Mouse (Mus musculus): ENCODE data around the gene Mvb12b. TPM values are rescaled to one million over a fixed set of nuclear protein-coding genes. Genes with fewer than 3 reads are reported as not detected.

Gene Mvb12b
- polyA plus RNA-seq, 1 experiment from 2014 or later, result 78.1 TPM

DNA sequence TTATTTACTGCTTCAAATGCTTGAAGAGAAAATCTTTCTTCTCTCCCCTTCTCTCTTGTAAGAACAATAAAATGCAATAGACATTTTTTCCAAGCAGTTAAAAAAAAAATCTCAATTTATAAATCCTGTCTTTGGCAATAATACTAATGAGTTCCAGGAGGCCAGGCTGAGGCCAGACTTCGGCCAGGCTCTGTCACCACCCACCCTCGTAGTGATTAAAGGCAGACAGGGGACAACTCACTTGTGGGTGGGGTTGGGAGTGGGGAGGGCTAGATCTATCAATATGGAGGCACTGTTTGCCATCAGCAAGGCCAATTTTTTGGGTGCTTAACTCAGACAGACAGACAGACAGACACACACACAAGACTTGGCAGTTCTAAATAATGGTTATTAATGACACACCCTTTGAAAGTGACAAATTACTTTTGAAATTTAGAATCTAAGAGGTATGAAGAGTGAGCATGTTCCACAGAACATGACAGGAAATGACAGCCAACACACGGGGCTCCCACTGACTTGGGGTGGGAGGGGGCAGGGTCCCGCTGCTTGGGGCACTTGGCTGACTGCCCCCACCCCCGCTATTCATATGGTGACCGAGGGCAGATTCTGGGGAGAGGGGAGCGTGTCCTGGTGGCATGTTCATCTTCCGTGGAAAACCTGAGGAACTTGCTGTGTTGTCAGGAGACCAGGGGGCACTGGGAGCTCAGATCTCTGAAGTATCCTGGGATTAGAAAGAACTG, 74.1 kb downstream of the Mvb12b start:
- Histone ChIP-seq H3K36me3 (ENCODE audit: control insufficient read depth, insufficient read depth) (peaks cover 2% of the 10 kb centered on the region; the same call in 1 of the 2 replicates), H3K9me3 (ENCODE audit: control insufficient read depth, low read length) (no peaks in the 10 kb centered on the region), H3K4me3 (replicated peaks; ENCODE audit: low read length) (no peak overlapping the region), H3K27me3 (replicated peaks; ENCODE audit: control insufficient read depth, insufficient read depth, low read length) (no peaks in the 10 kb centered on the region), H3K4me2 (ENCODE audit: low read length) (no peak overlapping the region), H3K9ac (replicated peaks; ENCODE audit: low read depth, low read length) (no peak overlapping the region), H3K4me1 (replicated peaks; ENCODE audit: control insufficient read depth, insufficient read depth, low read length) (peaks cover 63% of the 10 kb centered on the region), H3K27ac (ENCODE audit: low read length) (peak overlapping the region; percentile 67)
- 40% methylated on average over 8 of the region's 8 CpGs for WGBS
- ATAC-seq, result no peak

DNA sequence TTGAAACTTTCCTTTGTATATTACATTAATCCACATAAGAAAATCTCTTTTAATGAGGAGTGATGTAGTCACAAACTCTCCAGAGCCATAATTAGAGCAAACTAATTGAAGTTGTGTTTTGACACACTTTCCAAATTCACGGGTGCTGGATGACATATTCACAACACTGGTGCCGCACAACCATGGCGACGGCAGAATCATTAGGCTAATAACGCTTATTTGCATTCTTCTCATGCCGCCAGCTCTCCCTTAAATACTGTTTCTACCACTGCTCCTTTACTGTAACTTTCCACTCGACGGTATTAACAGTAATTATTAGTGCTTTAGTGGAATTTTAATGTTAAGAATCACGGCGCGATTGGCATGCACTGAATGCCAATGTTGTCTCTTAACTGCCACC, 74.8 kb downstream of the Mvb12b start:
- WGBS, result 10% methylated on average over 11 of the region's 11 CpGs
- H3K36me3 ChIP-seq (ENCODE audit: control insufficient read depth, insufficient read depth), result peaks cover 2% of the 10 kb centered on the region; the same call in 1 of the 2 replicates
- no peak overlapping the region for H3K4me3 ChIP-seq (replicated peaks; ENCODE audit: low read length)
- peak overlapping the region; percentile 72 for H3K27ac ChIP-seq (ENCODE audit: low read length)
- H3K4me2 ChIP-seq (ENCODE audit: low read length), result no peak overlapping the region; the same call in 1 of the 2 replicates
- H3K9me3 ChIP-seq (ENCODE audit: control insufficient read depth, low read length), result no peaks in the 10 kb centered on the region
- no peak overlapping the region for H3K9ac ChIP-seq (replicated peaks; ENCODE audit: low read depth, low read length)
- peaks cover 63% of the 10 kb centered on the region for H3K4me1 ChIP-seq (replicated peaks; ENCODE audit: control insufficient read depth, insufficient read depth, low read length)
- peak; percentile 77 for ATAC-seq
- H3K27me3 ChIP-seq (replicated peaks; ENCODE audit: control insufficient read depth, insufficient read depth, low read length), result no peaks in the 10 kb centered on the region

DNA sequence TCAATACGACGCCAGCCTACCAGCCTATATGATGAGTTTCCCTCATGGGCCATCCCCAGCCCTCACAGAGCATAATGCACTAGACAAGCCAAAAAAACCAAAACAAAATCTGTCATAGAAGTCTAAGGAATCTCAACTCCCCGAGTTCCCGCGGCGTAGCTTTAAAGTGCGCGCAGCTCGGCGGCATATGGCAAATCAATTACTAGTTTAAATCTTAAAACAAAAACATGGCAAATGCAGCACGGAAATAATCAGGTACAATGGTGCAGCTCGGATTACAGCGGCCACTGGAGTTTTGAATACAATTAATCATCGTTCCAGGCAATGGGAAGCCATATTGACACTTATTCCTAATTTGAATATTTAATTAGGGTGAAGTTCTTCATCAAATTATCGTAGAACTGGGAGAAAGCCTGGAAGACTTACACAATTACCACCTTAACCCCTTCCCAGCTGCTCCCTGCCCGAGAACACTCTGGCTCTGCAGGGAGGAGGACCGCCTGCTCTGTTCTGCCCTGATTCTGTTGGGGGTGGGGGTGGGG, 76.3 kb downstream of the Mvb12b start:
- Histone ChIP-seq H3K4me2 (ENCODE audit: low read length) (no peak overlapping the region), H3K27ac (ENCODE audit: low read length) (no peak overlapping the region), H3K9me3 (ENCODE audit: control insufficient read depth, low read length) (no peaks in the 10 kb centered on the region), H3K27me3 (replicated peaks; ENCODE audit: control insufficient read depth, insufficient read depth, low read length) (no peaks in the 10 kb centered on the region), H3K36me3 (ENCODE audit: control insufficient read depth, insufficient read depth) (peaks cover 2% of the 10 kb centered on the region; the same call in 1 of the 2 replicates), H3K9ac (replicated peaks; ENCODE audit: low read depth, low read length) (no peak overlapping the region), H3K4me1 (replicated peaks; ENCODE audit: control insufficient read depth, insufficient read depth, low read length) (peaks cover 63% of the 10 kb centered on the region), H3K4me3 (replicated peaks; ENCODE audit: low read length) (no peak overlapping the region)
- 35% methylated on average over 17 of the region's 17 CpGs for WGBS
- ATAC-seq, result no peak

- no peak for ATAC-seq
- no peak overlapping the region for H3K4me3 ChIP-seq (replicated peaks; ENCODE audit: low read length)
- H3K27ac ChIP-seq (ENCODE audit: low read length), result no peak overlapping the region
- peaks cover 50% of the 10 kb centered on the region for H3K4me1 ChIP-seq (replicated peaks; ENCODE audit: control insufficient read depth, insufficient read depth, low read length)
- no peak overlapping the region for H3K4me2 ChIP-seq (ENCODE audit: low read length)
- 88% methylated on average over 3 of the region's 3 CpGs for WGBS
- H3K27me3 ChIP-seq (replicated peaks; ENCODE audit: control insufficient read depth, insufficient read depth, low read length), result no peaks in the 10 kb centered on the region
- H3K9ac ChIP-seq (replicated peaks; ENCODE audit: low read depth, low read length), result no peak overlapping the region
- H3K9me3 ChIP-seq (ENCODE audit: control insufficient read depth, low read length), result no peaks in the 10 kb centered on the region
- H3K36me3 ChIP-seq (ENCODE audit: control insufficient read depth, insufficient read depth), result peaks cover 2% of the 10 kb centered on the region; the same call in 1 of the 2 replicates
Observed at GRCm38 (mm10) chr2:33809081-33809480, 78.7 kb downstream of the Mvb12b start.

- ATAC-seq, result no peak
- H3K4me3 ChIP-seq (replicated peaks; ENCODE audit: low read length), result no peak overlapping the region
- H3K27ac ChIP-seq (ENCODE audit: low read length), result no peak overlapping the region
- no peaks in the 10 kb centered on the region for H3K9me3 ChIP-seq (ENCODE audit: control insufficient read depth, low read length)
- no peaks in the 10 kb centered on the region for H3K27me3 ChIP-seq (replicated peaks; ENCODE audit: control insufficient read depth, insufficient read depth, low read length)
- H3K4me1 ChIP-seq (replicated peaks; ENCODE audit: control insufficient read depth, insufficient read depth, low read length), result peaks cover 43% of the 10 kb centered on the region
- peaks cover 2% of the 10 kb centered on the region; the same call in 1 of the 2 replicates for H3K36me3 ChIP-seq (ENCODE audit: control insufficient read depth, insufficient read depth)
- H3K4me2 ChIP-seq (ENCODE audit: low read length), result no peak overlapping the region
- WGBS, result 96% methylated on average over 5 of the region's 5 CpGs
- H3K9ac ChIP-seq (replicated peaks; ENCODE audit: low read depth, low read length), result no peak overlapping the region
Observed at GRCm38 (mm10) chr2:33808032-33808431, 79.7 kb downstream of the Mvb12b start.

DNA sequence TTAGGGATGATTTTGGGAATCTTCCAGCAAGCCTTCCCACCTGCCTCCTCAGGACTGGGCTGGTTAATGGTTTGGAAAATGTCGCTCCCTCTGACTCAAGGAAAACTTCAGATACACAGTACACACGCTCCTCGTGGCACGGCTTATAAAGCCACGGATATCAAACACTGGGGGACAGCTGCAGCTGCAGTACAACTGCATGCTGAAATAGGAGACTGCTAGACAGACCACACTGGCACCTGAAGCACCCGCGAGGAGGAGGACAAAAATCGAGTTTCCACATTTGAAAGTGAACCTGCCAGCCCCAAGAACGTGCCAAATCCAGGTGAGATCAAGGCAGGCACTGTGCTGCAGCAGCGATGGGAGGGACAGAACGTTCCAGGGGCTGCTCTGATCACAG, 82.1 kb downstream of the Mvb12b start:
- ATAC-seq, result no peak
- no peak overlapping the region for H3K4me3 ChIP-seq (replicated peaks; ENCODE audit: low read length)
- H3K36me3 ChIP-seq (ENCODE audit: control insufficient read depth, insufficient read depth), result peaks cover 7% of the 10 kb centered on the region
- H3K4me1 ChIP-seq (replicated peaks; ENCODE audit: control insufficient read depth, insufficient read depth, low read length), result peaks cover 19% of the 10 kb centered on the region
- no peak overlapping the region for H3K9ac ChIP-seq (replicated peaks; ENCODE audit: low read depth, low read length)
- no peaks in the 10 kb centered on the region for H3K27me3 ChIP-seq (replicated peaks; ENCODE audit: control insufficient read depth, insufficient read depth, low read length)
- no peaks in the 10 kb centered on the region for H3K9me3 ChIP-seq (ENCODE audit: control insufficient read depth, low read length)
- H3K27ac ChIP-seq (ENCODE audit: low read length), result no peak overlapping the region
- WGBS, result 80% methylated on average over 11 of the region's 11 CpGs
- H3K4me2 ChIP-seq (ENCODE audit: low read length), result no peak overlapping the region

DNA sequence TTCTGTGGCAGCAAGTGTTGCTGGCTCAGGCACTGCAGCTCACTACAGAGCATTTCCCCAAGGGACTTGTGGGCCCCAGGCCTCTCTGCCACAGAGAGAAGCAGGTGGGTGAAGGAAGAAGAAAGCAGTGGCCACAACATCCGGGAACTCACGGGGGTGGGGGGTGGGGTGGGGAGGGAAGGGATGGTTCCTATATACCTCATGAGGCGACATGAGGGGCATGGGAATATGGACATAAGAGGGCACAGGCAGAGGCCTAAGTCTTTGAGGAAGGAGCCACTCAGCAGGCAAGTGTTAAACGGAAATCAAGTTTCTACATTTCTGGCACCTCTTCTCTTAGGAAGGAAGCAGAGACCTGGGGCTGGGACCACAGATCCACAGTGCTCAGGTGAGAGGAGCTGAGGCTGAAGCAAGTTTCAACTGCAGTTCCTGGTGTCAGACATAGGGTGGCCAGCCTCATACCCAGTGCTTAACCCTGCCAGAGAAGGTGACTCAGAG, 84.0 kb downstream of the Mvb12b start:
- Histone ChIP-seq H3K9ac (replicated peaks; ENCODE audit: low read depth, low read length) (no peak overlapping the region), H3K36me3 (ENCODE audit: control insufficient read depth, insufficient read depth) (peaks cover 6% of the 10 kb centered on the region), H3K27me3 (replicated peaks; ENCODE audit: control insufficient read depth, insufficient read depth, low read length) (no peaks in the 10 kb centered on the region), H3K4me2 (ENCODE audit: low read length) (no peak overlapping the region), H3K4me1 (replicated peaks; ENCODE audit: control insufficient read depth, insufficient read depth, low read length) (peaks cover 3% of the 10 kb centered on the region; the same call in 1 of the 2 replicates), H3K27ac (ENCODE audit: low read length) (no peak overlapping the region), H3K9me3 (ENCODE audit: control insufficient read depth, low read length) (no peaks in the 10 kb centered on the region), H3K4me3 (replicated peaks; ENCODE audit: low read length) (no peak overlapping the region)
- 77% methylated on average over 4 of the region's 4 CpGs for WGBS
- ATAC-seq, result no peak

- peak; percentile 45 for ATAC-seq
- 67% methylated on average over 12 of the region's 12 CpGs for WGBS
- no peak overlapping the region for H3K27ac ChIP-seq (ENCODE audit: low read length)
Observed at GRCm38 (mm10) chr2:33803083-33803615, 84.6 kb downstream of the Mvb12b start.

GRCm38 (mm10) chr2:33801760-33802159, 86.0 kb downstream of the Mvb12b start:
- Histone ChIP-seq H3K27me3 (replicated peaks; ENCODE audit: control insufficient read depth, insufficient read depth, low read length) (no peaks in the 10 kb centered on the region), H3K27ac (ENCODE audit: low read length) (no peak overlapping the region), H3K9me3 (ENCODE audit: control insufficient read depth, low read length) (no peaks in the 10 kb centered on the region), H3K4me1 (replicated peaks; ENCODE audit: control insufficient read depth, insufficient read depth, low read length) (peaks cover 8% of the 10 kb centered on the region), H3K36me3 (ENCODE audit: control insufficient read depth, insufficient read depth) (peaks cover 5% of the 10 kb centered on the region; the same call in 1 of the 2 replicates), H3K4me3 (replicated peaks; ENCODE audit: low read length) (no peak overlapping the region), H3K4me2 (ENCODE audit: low read length) (no peak overlapping the region), H3K9ac (replicated peaks; ENCODE audit: low read depth, low read length) (no peak overlapping the region)
- ATAC-seq, result no peak
- 46% methylated on average over 13 of the region's 13 CpGs for WGBS

More at GRCm38 (mm10) chr2:33803083-33803615, 84.6 kb downstream of the Mvb12b start:
- Histone ChIP-seq H3K4me3 (replicated peaks; ENCODE audit: low read length) (no peak overlapping the region), H3K9me3 (ENCODE audit: control insufficient read depth, low read length) (no peaks in the 10 kb centered on the region), H3K4me1 (replicated peaks; ENCODE audit: control insufficient read depth, insufficient read depth, low read length) (0 out of 2 replicates have a peak, but pooled peaks cover 3% of the 10 kb centered on the region), H3K9ac (replicated peaks; ENCODE audit: low read depth, low read length) (no peak overlapping the region), H3K4me2 (ENCODE audit: low read length) (no peak overlapping the region), H3K36me3 (ENCODE audit: control insufficient read depth, insufficient read depth) (peaks cover 5% of the 10 kb centered on the region; the same call in 1 of the 2 replicates), H3K27me3 (replicated peaks; ENCODE audit: control insufficient read depth, insufficient read depth, low read length) (no peaks in the 10 kb centered on the region)
